Mouse (Mus musculus) retina, adult 2 months (tissue): ENCODE results near the gene Adck1.
A peak's percentile ranks its signal among the peaks of the same experiment; 100 is the strongest.
"Not testable (repeated sequence)": the region's sequence is repeated elsewhere in the genome, so short reads cannot be mapped to it uniquely, and the experiment has no call there.

Experiments used
- DNase-seq: peaks from one replicate; pipeline ENCODE4 v3.0.0-alpha.2; 2012; ENCODE audit warnings: low read depth, low spot score

Gene Adck1

GRCm38 (mm10) chr12:88360441-88361119 is at the start of gene Adck1:
Gene Adck1 (plus strand): TSS chr12:88360554.
- peak; percentile 81 for DNase-seq

DNA sequence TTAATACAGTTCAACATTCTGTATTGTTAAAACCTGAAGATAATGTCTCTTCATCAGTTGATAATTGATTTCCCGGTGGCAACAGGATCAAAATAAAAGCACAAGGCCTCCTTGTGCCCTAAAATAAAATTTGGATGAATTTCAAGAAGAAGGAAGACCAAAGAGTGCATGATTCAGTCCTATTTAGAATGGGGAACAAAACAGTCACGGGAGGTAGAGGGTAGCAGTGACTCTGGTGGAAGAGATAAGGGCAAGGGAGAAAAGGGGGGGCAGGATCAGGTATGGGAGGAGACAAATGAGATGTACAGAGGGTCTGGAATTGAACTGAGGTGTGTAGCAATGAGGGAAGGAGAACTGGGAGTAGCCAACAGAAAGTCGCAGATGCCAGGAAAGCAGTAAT is 45.8 kb upstream of the Adck1 start:
- no peak for DNase-seq

GRCm38 (mm10) chr12:88323926-88324325 is 36.4 kb upstream of the Adck1 start, which contains the start of gene Gm5039:
Gene Gm5039 (minus strand): TSS chr12:88324026.
- not testable (repeated sequence) for DNase-seq

DNA sequence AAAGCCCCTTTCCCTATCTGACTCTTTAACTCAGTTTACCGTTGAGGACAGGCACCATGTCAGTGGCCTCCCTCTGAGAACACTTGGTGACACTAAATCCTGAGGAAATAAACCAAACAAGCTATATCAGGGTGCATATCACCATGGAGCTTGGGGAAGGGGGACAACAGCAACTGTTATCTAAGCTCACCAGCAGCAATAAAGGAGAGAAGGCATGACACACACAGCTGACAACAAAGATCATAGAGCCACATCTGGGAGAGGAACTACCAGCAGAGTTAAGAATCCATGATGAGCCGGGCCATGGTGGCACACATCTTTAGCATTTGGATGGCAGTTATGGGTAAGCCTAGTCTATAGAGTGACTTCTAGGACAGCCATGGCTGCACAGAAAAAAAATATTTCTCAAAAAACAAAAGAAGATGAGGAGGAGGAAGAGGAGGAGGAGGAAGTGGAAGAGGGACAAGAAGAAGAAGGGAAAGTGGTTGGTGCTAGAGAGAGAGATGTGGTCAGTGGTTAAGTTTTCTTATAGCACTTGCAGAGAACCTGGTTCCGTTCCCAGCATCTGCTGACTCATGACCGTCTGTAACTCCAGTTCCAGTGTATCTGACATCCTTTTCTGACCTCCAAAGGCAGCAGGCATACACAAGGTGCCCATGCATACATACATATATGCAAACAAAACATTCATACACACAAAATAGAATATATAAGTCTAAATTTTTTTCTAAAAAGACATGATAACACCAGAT is 23.5 kb upstream of the Adck1 start:
- DNase-seq: not testable (repeated sequence)

DNA sequence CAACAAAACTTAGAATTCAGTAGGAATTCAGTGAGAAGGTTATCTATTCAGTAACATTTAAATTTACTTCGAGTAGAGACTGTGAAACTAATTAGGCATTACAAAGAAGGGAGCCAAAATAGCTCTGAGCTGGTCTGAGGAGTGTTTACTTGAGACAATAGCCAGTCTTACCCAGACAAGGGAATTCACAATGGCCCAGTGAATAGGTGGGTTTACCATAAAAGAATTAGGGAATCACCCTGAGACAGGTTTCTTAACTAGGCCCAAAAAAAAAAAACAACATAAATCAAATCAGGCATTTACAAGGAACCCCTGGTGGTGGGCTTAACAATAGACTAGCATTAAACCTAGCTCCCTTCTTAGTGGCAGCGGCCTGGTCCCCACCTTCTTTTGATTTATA is 19.1 kb upstream of the Adck1 start:
- DNase-seq: not testable (repeated sequence)

DNA sequence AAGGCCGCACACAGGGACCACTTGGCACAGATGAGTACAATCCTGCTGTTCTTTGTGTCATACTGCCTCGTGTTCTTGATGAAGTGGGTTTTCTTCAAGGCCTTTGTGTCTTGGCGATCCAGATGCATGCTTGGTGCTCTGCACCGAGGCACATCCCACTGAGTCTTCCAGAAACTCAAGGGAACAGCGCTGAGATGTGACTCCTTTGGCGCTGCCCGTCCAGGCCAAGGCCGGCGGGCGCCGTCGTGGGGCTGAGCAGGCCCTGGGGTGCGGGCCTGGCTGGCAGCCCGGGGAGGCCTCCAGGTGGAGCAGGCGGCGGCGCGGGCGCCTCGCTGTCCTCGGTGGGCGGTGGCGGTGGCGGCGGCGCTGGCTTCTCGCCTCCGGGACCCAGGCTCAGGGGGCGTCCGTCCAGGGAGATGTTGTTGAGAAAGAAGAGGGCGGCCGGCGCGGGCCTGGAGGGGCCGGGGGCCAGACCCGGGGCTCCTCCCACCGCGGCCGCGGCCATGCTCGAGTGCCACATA is 6.1 kb upstream of the Adck1 start:
- no peak for DNase-seq

DNA sequence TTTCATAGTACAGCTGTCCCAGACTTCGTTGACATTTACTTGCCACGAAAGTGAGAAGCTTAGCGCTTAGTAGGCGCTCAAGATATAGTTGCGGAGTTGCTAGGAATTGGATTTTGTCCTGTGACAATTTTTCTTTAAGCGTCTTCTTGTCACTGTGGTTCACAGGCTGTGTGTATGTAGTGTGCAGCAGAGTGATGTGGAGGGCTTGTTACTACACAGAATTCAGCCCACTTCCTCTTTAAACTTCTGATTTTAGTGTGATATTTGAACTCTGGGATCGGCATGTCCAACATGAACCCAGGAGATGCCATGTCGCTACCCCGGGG is 729 bp downstream of the Adck1 start:
- DNase-seq: no peak

DNA sequence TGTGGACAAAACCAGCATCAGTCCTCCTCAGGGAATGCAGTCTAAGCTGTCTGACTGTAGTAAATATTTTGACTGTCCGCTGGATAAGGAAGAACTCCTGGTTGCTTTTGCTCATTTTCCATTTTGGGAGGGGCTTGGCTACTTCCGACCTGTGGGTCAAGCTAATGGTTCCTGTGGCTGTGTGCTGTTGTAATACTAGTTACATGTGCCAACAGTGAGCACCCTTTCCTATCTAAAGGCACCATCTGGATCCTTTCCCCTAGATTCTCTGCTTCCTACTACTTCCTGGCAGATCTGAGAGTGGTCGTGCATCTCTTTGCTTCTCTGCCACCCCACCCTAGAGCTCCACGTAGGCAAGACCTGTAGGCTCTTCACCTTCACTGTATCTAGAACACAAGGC is 7.3 kb downstream of the Adck1 start:
- DNase-seq: no peak

DNA sequence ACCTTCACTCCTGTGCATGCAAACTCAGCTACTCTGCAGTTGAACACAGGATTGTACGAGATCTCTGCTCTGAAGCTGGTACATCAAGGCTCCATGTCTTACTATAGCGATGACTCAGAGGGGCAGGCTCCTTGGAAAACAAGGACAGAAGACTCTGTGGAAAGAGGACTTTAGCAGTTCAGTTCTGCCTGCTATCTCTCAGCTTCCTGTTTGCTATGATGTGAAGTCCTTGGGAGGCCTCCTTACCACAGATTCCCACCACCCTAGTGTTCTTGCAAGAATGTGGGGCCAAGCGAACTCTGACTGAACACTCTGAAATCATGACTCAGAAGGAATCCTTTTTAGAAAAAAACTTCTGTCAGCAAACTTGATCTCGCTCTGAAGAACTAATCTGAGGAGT is 8.3 kb downstream of the Adck1 start:
- DNase-seq: no peak

DNA sequence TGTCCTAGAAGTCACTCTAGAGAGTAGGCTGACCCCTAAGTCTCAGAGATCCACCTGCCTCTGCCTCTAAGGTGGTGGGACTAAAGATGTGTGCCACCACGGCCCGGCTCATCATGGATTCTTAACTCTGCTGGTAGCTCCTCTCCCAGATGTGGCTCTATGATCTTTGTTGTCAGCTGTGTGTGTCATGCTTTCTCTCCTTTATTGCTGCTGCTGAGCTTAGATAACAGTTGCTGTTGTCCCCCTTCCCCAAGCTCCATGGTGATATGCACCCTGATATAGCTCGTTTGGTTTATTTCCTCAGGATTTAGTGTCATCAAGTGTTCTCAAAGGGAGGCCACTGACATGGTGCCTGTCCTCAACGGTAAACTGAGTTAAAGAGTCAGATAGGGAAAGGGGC is 9.3 kb downstream of the Adck1 start:
- DNase-seq: not testable (repeated sequence)

GRCm38 (mm10) chr12:88370321-88370720 is 10.0 kb downstream of the Adck1 start:
- not testable (repeated sequence) for DNase-seq

GRCm38 (mm10) chr12:88372018-88372417 is 11.7 kb downstream of the Adck1 start:
- DNase-seq: no peak

DNA sequence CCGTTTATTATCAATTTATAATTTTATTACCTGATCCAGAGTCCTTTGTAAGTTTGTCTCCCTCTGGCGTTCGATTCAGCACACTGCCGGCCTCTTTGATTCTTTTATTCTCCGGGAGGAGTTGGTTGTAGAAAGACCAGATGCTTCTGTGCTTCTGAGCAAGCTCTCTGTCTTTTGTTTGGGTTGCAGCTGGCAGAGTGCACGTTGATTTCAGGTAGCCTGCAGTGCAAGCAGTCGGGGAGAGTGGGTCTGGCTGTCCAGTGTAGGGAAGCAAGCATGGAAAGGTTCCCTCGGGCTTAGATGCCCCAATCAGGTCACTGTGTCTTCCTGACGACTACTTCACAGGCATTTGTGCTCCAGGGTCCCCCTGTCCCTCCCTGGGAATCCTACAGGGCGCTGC is 16.5 kb downstream of the Adck1 start:
- no peak for DNase-seq

DNA sequence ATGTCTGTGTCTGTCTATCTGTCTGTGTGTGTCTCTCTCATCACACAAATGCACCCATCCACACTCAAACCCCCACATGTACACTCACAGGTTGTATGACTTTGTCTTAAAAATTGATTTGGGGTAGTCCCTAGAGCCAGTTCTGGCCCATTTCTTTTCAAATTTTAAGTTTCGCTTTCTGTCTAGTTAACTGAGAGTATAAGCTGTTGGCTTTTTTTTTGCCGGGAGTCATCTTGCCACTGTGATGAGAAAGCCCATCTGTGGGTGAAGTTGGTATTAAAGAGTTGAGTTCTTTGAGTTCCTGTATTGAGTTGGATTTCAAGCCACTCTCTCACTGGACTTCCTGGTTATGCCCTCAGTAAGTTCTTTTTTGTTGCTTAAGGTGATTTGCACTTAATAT is 17.9 kb downstream of the Adck1 start:
- no peak for DNase-seq

DNA sequence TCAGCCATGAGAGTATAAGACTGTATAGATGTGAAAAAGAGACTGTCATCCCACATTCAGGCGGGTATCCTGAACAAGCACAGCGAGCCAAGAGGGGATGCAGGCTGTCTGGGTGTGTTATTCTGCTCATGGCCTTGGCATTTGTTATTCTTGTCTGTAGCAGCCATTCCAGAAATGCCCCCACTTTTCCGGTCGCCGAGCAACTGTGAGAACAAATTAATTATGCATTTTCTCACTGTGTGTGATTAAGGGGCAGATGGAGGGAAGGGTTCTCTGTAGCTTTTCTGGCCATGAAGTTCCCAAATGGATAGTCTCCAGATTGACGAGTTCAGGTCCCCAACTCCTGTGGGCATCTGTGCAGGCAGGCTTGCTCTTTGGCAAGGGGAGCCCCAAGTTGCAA is 28.5 kb downstream of the Adck1 start:
- DNase-seq: no peak

GRCm38 (mm10) chr12:88398658-88399057 is 38.3 kb downstream of the Adck1 start:
- no peak for DNase-seq

DNA sequence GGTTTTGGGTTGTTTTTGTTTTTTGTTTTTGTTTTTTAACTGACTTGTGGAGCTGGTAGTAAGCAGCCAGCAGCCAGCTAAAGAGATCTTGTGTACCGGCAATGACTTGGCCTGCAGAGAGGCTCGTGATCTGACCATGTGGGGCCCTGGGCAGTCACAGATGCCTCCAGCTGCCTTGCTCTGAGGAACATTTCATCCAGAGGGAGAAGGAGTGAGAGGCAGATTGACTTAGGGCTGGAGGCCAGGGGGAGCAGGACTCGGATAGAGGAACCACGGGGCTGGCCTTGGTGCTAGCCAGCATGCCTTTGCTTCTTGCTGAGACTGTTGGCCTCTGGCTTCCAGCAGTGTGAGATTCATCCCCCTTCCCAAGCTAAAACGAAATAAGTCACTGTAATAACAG is 43.2 kb downstream of the Adck1 start:
- no peak for DNase-seq

GRCm38 (mm10) chr12:88405113-88405512 is 44.8 kb downstream of the Adck1 start:
- DNase-seq: peak; percentile 28

GRCm38 (mm10) chr12:88407996-88408322 is 47.6 kb downstream of the Adck1 start:
- no peak for DNase-seq

DNA sequence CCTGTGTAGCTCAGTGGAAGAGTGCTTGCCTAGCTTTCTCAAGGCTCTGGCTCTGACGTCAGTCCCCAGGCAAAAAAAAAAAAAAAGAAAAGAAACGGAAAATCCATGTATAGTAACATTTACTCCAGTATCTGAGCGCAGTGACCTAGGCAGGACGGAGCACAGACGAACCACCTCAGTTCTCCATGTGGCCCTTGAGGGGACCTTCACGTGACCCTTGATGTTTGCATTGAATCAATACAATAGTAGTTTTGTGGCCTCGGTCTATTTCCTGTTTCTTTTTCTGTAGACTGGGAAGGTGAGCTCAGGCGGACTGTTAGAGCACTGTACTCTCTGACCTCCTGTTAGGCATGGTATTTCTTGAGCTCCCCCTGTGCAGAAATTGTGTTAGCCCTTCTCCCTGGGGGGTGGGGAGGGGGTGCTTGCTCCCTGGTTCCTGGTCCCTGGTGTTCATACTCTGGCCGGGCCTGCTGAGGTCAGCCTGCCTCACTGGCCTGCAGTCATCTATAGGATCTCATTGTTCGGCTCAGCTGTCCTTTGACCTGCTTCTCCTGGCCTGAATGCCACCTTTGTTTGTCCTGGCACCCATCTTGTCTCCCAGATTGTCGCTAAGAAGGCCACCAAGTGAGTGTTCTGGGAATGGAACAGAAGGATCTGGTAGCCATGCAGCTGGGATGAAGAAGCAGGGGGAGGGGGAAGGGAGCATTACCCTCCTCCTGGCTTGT is 48.1 kb downstream of the Adck1 start:
- no peak for DNase-seq

GRCm38 (mm10) chr12:88413239-88413638 is 52.9 kb downstream of the Adck1 start:
- no peak for DNase-seq

GRCm38 (mm10) chr12:88419912-88420621 is 59.7 kb downstream of the Adck1 start:
- DNase-seq: no peak
